Mouse (Mus musculus) brain, embryonic 14.5 days (tissue): Measurements from ENCODE around the gene Kif24.

Experiments used
- CTCF ChIP-seq: fragments of 200-500 bp; IDR thresholded peaks from 2 replicates; pipeline ENCODE4 v1.5.1; 2012; ENCODE audit warnings: inconsistent platforms, mild to moderate bottlenecking, moderate library complexity, borderline replicate concordance; ENCODE audit not compliant: insufficient read depth, insufficient read length; ENCODE audit errors: extremely low read depth
- POLR2A ChIP-seq: fragments of 200-500 bp; IDR thresholded peaks from 2 replicates; pipeline ENCODE4 v1.6.1; 2012; ENCODE audit warnings: mild to moderate bottlenecking, inconsistent platforms, borderline replicate concordance; ENCODE audit not compliant: poor library complexity, insufficient read depth, insufficient read length, severe bottlenecking; ENCODE audit errors: extremely low read depth

- TF ChIP-seq CTCF (no peak), POLR2A (no peak)
These were observed 48.6 kb upstream of the Kif24 start for GRCm38 (mm10) chr4:41513309-41513708.
